Mouse (Mus musculus): ENCODE data around the gene Supt16. TPM values are rescaled to one million over a fixed set of nuclear protein-coding genes. Genes with fewer than 3 reads are reported as not detected.
A peak's percentile ranks its signal among the peaks of the same experiment; 100 is the strongest.

Supt16 gene
- 40.6 and 45.2 TPM in 2 replicates for polyA plus RNA-seq (2016; fragmentation: Nextera tagmentation; extraction: Ambion mirVana)

- H3K36me3 ChIP-seq: peaks cover 47% of the 10 kb centered on the region
These were observed at the start of gene Supt16 for GRCm38 (mm10) chr14:52197156-52197878. Supt16 (minus strand) TSS chr14:52197416.

GRCm38 (mm10) chr14:52246129-52246528 is 48.9 kb upstream of the Supt16 start:
- 80% methylated on average over 4 of the region's 4 CpGs for WGBS
- no peak overlapping the region for H3K4me3 ChIP-seq
- no peaks in the 10 kb centered on the region for H3K9me3 ChIP-seq
- no peaks in the 10 kb centered on the region for H3K36me3 ChIP-seq
- peaks cover 17% of the 10 kb centered on the region for H3K4me1 ChIP-seq
- H3K27me3 ChIP-seq (ENCODE audit: insufficient read depth, poor library complexity, severe bottlenecking): no peaks in the 10 kb centered on the region
- DNase-seq (ENCODE audit: low spot score): no peak
- no peak overlapping the region for H3K27ac ChIP-seq

More at GRCm38 (mm10) chr14:52197156-52197878, at the start of gene Supt16:
- Histone ChIP-seq H3K9me3 (no peaks in the 10 kb centered on the region), H3K27me3 (ENCODE audit: insufficient read depth, poor library complexity, severe bottlenecking) (no peaks in the 10 kb centered on the region), H3K4me1 (peaks cover 7% of the 10 kb centered on the region; the same call in 1 of the 2 replicates), H3K4me3 (peak within 1 kb of the TSS; percentile 100), H3K27ac (peak within 1 kb of the TSS; percentile 99)
- WGBS: under 1% methylated on average over 59 of the region's 59 CpGs
- peak; percentile 92 for DNase-seq (ENCODE audit: low spot score)

- Histone ChIP-seq H3K27me3 (ENCODE audit: insufficient read depth, poor library complexity, severe bottlenecking) (no peaks in the 10 kb centered on the region), H3K9me3 (no peaks in the 10 kb centered on the region), H3K36me3 (peaks cover 3% of the 10 kb centered on the region; the same call in 1 of the 2 replicates), H3K4me1 (peaks cover 17% of the 10 kb centered on the region), H3K27ac (peak overlapping the region; percentile 92), H3K4me3 (peak overlapping the region; percentile 71)
- WGBS: 12% methylated on average over 7 of the region's 7 CpGs
- no peak for DNase-seq (ENCODE audit: low spot score)
These were observed 47.5 kb upstream of the Supt16 start for GRCm38 (mm10) chr14:52244690-52245042.

- Histone ChIP-seq H3K4me3 (peak overlapping the region; percentile 71), H3K27me3 (ENCODE audit: insufficient read depth, poor library complexity, severe bottlenecking) (no peaks in the 10 kb centered on the region), H3K27ac (peak overlapping the region; percentile 92), H3K4me1 (peaks cover 17% of the 10 kb centered on the region), H3K36me3 (peaks cover 6% of the 10 kb centered on the region; the same call in 1 of the 2 replicates), H3K9me3 (no peaks in the 10 kb centered on the region)
- DNase-seq (ENCODE audit: low spot score): peak; percentile 99
- 1% methylated on average over 32 of the region's 32 CpGs for WGBS
These were observed 46.9 kb upstream of the Supt16 start for GRCm38 (mm10) chr14:52244041-52244689.

- WGBS: 91% methylated on average over 1 of the region's 1 CpGs
- no peak for DNase-seq (ENCODE audit: low spot score)
- peaks cover 70% of the 10 kb centered on the region for H3K36me3 ChIP-seq
- H3K27me3 ChIP-seq (ENCODE audit: insufficient read depth, poor library complexity, severe bottlenecking): no peaks in the 10 kb centered on the region
- no peak overlapping the region for H3K27ac ChIP-seq
- H3K4me3 ChIP-seq: no peak overlapping the region
- H3K4me1 ChIP-seq: no peaks in the 10 kb centered on the region
- no peaks in the 10 kb centered on the region for H3K9me3 ChIP-seq
These were observed 39.0 kb upstream of the Supt16 start for GRCm38 (mm10) chr14:52236216-52236615.

- no peaks in the 10 kb centered on the region for H3K9me3 ChIP-seq
- no peaks in the 10 kb centered on the region for H3K27me3 ChIP-seq (ENCODE audit: insufficient read depth, poor library complexity, severe bottlenecking)
- no peak for DNase-seq (ENCODE audit: low spot score)
- H3K27ac ChIP-seq: no peak overlapping the region
- H3K4me3 ChIP-seq: no peak overlapping the region
- peaks cover 78% of the 10 kb centered on the region for H3K36me3 ChIP-seq
- WGBS: 95% methylated on average over 7 of the region's 7 CpGs
- H3K4me1 ChIP-seq: no peaks in the 10 kb centered on the region
These were observed 37.9 kb upstream of the Supt16 start for GRCm38 (mm10) chr14:52235165-52235564.

GRCm38 (mm10) chr14:52232249-52232648 is 35.0 kb upstream of the Supt16 start:
- Histone ChIP-seq H3K4me1 (no peaks in the 10 kb centered on the region), H3K36me3 (peaks cover 100% of the 10 kb centered on the region), H3K9me3 (no peaks in the 10 kb centered on the region), H3K4me3 (no peak overlapping the region), H3K27ac (no peak overlapping the region), H3K27me3 (ENCODE audit: insufficient read depth, poor library complexity, severe bottlenecking) (no peaks in the 10 kb centered on the region)
- DNase-seq (ENCODE audit: low spot score): no peak
- 83% methylated on average over 6 of the region's 6 CpGs for WGBS

GRCm38 (mm10) chr14:52225972-52226371 is 28.8 kb upstream of the Supt16 start:
- no peak overlapping the region for H3K4me3 ChIP-seq
- DNase-seq (ENCODE audit: low spot score): no peak
- no peaks in the 10 kb centered on the region for H3K4me1 ChIP-seq
- no peaks in the 10 kb centered on the region for H3K27me3 ChIP-seq (ENCODE audit: insufficient read depth, poor library complexity, severe bottlenecking)
- WGBS: 79% methylated on average over 2 of the region's 2 CpGs
- no peaks in the 10 kb centered on the region for H3K9me3 ChIP-seq
- H3K27ac ChIP-seq: no peak overlapping the region
- H3K36me3 ChIP-seq: peaks cover 99% of the 10 kb centered on the region

GRCm38 (mm10) chr14:52217261-52217660 is 20.0 kb upstream of the Supt16 start:
- H3K27me3 ChIP-seq (ENCODE audit: insufficient read depth, poor library complexity, severe bottlenecking): no peaks in the 10 kb centered on the region
- WGBS: 89% methylated on average over 5 of the region's 5 CpGs
- DNase-seq (ENCODE audit: low spot score): no peak
- H3K4me3 ChIP-seq: no peak overlapping the region
- H3K36me3 ChIP-seq: peaks cover 98% of the 10 kb centered on the region
- no peak overlapping the region for H3K27ac ChIP-seq
- no peaks in the 10 kb centered on the region for H3K9me3 ChIP-seq
- no peaks in the 10 kb centered on the region for H3K4me1 ChIP-seq

GRCm38 (mm10) chr14:52199412-52199811 is 2.2 kb upstream of the Supt16 start:
- H3K27me3 ChIP-seq (ENCODE audit: insufficient read depth, poor library complexity, severe bottlenecking): no peaks in the 10 kb centered on the region
- WGBS: 90% methylated on average over 4 of the region's 4 CpGs
- H3K4me3 ChIP-seq: no peak overlapping the region
- H3K27ac ChIP-seq: no peak overlapping the region
- DNase-seq (ENCODE audit: low spot score): no peak
- peaks cover 56% of the 10 kb centered on the region for H3K36me3 ChIP-seq
- H3K4me1 ChIP-seq: peaks cover 7% of the 10 kb centered on the region; the same call in 1 of the 2 replicates
- no peaks in the 10 kb centered on the region for H3K9me3 ChIP-seq

GRCm38 (mm10) chr14:52198141-52198540 is 925 bp upstream of the Supt16 start:
- Histone ChIP-seq H3K27me3 (ENCODE audit: insufficient read depth, poor library complexity, severe bottlenecking) (no peaks in the 10 kb centered on the region), H3K4me3 (peak overlapping the region; percentile 100), H3K4me1 (peaks cover 7% of the 10 kb centered on the region; the same call in 1 of the 2 replicates), H3K9me3 (no peaks in the 10 kb centered on the region), H3K27ac (peak overlapping the region; percentile 99), H3K36me3 (peaks cover 49% of the 10 kb centered on the region)
- 28% methylated on average over 3 of the region's 3 CpGs for WGBS
- no peak for DNase-seq (ENCODE audit: low spot score)

- peaks cover 44% of the 10 kb centered on the region for H3K36me3 ChIP-seq
- H3K27ac ChIP-seq: peak overlapping the region; percentile 99
- no peaks in the 10 kb centered on the region for H3K9me3 ChIP-seq
- H3K27me3 ChIP-seq (ENCODE audit: insufficient read depth, poor library complexity, severe bottlenecking): no peaks in the 10 kb centered on the region
- DNase-seq (ENCODE audit: low spot score): no peak
- H3K4me3 ChIP-seq: peak overlapping the region; percentile 100
- under 1% methylated on average over 59 of the region's 59 CpGs for WGBS
- H3K4me1 ChIP-seq: peaks cover 7% of the 10 kb centered on the region; the same call in 1 of the 2 replicates
These were observed 723 bp downstream of the Supt16 start for GRCm38 (mm10) chr14:52196230-52197155.
